Mouse (Mus musculus) kidney, postnatal 0 days (tissue): ENCODE data around the gene Fst. TPM values are rescaled to one million over a fixed set of nuclear protein-coding genes. Genes with fewer than 3 reads are reported as not detected.

ENCODE experiments used
- ATAC-seq: fragments of 200-750 bp; cut with Nextera tagmentation; replicated peaks from 2 replicates; pipeline ENCODE4 v1.8.0; 2017; ENCODE audit warnings: low read depth, moderate number of reproducible peaks, moderate TSS enrichment, moderate library complexity; ENCODE audit not compliant: low FRiP score
- DNase-seq: peaks from one replicate; pipeline ENCODE4 v3.0.0-alpha.2; 2016; ENCODE audit warnings: low spot score
- H3K27ac ChIP-seq: fragments of 300-500 bp; sonication (generic); 2 replicates; pipeline ENCODE4 v1.5.1; 2014; ENCODE audit warnings: mild to moderate bottlenecking
- H3K27me3 ChIP-seq: fragments of 300-500 bp; sonication (generic); 2 replicates; pipeline ENCODE4 v1.6.1; 2014; ENCODE audit warnings: low read length, mixed read lengths; ENCODE audit not compliant: insufficient read depth
- H3K36me3 ChIP-seq: fragments of 300-500 bp; sonication (generic); 2 replicates; pipeline ENCODE4 v1.6.1; 2014; ENCODE audit warnings: low read length, mixed read lengths; ENCODE audit not compliant: insufficient read depth
- H3K4me1 ChIP-seq: fragments of 300-500 bp; sonication (generic); replicated peaks from 2 replicates; pipeline ENCODE4 v1.6.1; 2014; ENCODE audit warnings: antibody characterized with exemption, low read length, mixed read lengths; ENCODE audit not compliant: insufficient read depth
- H3K4me2 ChIP-seq: fragments of 300-500 bp; sonication (generic); 2 replicates; pipeline ENCODE4 v1.6.1; 2014; ENCODE audit warnings: mild to moderate bottlenecking, low read length, moderate library complexity, mixed read lengths
- H3K4me3 ChIP-seq: fragments of 300-500 bp; sonication (generic); replicated peaks from 2 replicates; pipeline ENCODE4 v1.5.1; 2014; ENCODE audit warnings: low read depth, low read length
- H3K9ac ChIP-seq: fragments of 300-500 bp; sonication (generic); 2 replicates; pipeline ENCODE4 v1.6.1; 2014; ENCODE audit warnings: low read depth, low read length
- H3K9me3 ChIP-seq: fragments of 300-500 bp; sonication (generic); replicated peaks from 2 replicates; pipeline ENCODE4 v1.6.1; 2016; ENCODE audit warnings: low read length, inconsistent platforms, mixed read lengths
- CTCF ChIP-seq: IDR thresholded peaks from 2 replicates; pipeline ENCODE4 v1.5.1; 2016; ENCODE audit warnings: antibody characterized with exemption, low read depth, mild to moderate bottlenecking, moderate library complexity
- WGBS: fragments of 180-500 bp; shearing (Covaris S2); extraction: QIAGEN DNeasy Blood & Tissue Kit; methylation state at CpG from one replicate; pipeline ENCODE4 v1.1.7; 2014; 5-methylcytosine and 5-hydroxymethylcytosine counted together
- polyA plus RNA-seq: library from polyadenylated mRNA; unstranded; fragments of >200 nt; fragmentation: Nextera tagmentation; extraction: Ambion mirVana; gene quantifications from 2 replicates; pipeline ENCODE4 v1.2.1, GENCODE M21; 2015

Gene Fst
- polyA plus RNA-seq: 1.7 and 2.9 TPM in 2 replicates

DNA sequence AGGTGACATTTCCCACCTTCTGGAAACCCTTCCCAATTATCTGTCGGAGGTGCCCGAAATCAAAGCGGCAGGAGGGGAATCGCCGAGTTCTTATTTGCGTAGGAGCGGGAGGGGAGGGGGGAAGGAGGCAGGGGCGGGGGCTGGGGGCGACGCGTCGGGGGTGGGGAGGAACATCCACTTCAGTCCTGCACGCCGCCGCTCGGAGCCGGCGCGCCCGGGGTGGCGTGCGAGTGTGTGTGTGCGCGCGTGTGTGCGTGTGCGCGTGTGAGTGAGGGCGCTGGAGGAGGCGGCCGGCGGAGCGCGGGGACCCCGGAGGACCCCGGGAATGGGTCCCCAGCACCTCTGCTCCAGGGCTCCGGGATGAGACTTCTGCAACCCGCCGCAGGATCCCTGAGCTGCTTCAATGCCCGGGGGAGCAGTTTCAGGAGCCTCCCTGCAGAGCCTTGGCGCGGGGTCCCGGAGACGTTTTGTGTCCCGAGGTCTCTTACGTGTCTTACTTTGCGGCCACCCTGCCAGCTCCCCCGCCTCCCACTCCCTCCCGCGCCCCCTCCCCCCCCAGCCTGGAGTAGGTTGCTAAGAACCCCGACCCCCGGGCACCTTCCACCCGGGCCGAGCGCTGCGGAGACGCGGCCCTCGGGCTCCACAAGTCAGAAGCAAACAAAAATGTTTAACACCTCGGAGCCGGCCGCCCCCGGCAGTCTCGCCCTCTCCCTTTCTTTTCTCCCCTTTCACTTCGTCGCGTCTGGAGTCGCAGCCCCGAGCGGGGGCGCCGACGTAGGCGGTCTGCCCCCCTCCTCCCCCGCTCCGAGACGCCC is at the start of gene Fst:
TSS of gene Fst (minus strand) at position 66 of the 815 bp plus-strand sequence.
- Histone ChIP-seq H3K27ac (no peak within 1 kb of the TSS), H3K36me3 (no peaks in the 10 kb centered on the region), H3K4me3 (peak within 1 kb of the TSS; percentile 48), H3K9ac (peak within 1 kb of the TSS; percentile 32; the same call in 1 of the 2 replicates), H3K4me2 (peak within 1 kb of the TSS; percentile 99), H3K9me3 (no peaks in the 10 kb centered on the region), H3K27me3 (peaks cover 19% of the 10 kb centered on the region), H3K4me1 (peaks cover 12% of the 10 kb centered on the region; the same call in 1 of the 2 replicates)
- peak; percentile 50 for DNase-seq
- WGBS: 2% methylated on average over 60 of the region's 77 CpGs
- TF ChIP-seq CTCF: no peak
- ATAC-seq: 0 out of 2 replicates have a peak, but pooled peaks have one; percentile 19

DNA sequence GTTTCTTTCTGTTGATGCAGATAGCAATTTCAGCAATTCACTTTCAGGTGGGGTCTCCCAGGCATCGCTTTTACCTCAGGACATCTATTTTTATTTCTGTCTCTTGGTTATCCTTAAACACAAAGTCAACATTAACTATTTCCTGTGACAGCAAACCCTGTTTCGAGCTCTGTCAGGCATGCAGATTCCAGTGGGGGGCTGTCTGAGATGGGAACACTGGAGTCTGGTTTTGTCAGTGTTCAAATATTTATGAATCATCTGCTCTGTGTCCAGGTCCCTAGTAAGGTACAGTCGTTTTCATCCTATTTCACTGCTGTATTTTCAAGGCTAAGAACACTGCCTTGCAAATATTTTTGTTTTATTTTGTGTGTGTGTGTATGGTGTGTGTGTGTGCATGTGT is 35.1 kb upstream of the Fst start:
- 50% methylated on average over 3 of the region's 3 CpGs for WGBS
- Histone ChIP-seq H3K36me3 (no peaks in the 10 kb centered on the region), H3K9ac (no peak overlapping the region), H3K9me3 (no peaks in the 10 kb centered on the region), H3K4me2 (no peak overlapping the region), H3K27ac (no peak overlapping the region), H3K4me3 (no peak overlapping the region), H3K4me1 (no peaks in the 10 kb centered on the region), H3K27me3 (no peaks in the 10 kb centered on the region)
- TF ChIP-seq CTCF: no peak
- no peak for ATAC-seq
- no peak for DNase-seq

DNA sequence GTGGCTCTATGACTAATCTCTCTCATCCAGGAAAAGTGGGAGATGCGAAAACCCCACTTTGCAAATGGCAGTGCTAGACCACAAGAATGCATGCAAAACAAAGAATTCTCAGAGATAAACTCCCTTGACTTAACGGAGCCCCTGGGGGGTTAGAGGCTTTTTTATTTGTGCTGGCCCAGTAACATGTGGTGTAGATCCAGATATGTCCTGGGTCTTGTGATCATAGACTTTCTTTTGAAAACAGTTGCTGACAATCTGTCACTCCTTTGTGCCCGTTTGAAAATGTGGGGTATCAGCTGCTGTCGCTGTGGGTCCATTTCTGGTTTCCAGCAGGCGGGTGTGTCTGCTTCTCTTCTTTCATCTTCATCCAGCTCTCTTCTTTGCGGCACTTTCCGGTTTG is 29.4 kb upstream of the Fst start:
- no peaks in the 10 kb centered on the region for H3K4me1 ChIP-seq
- H3K4me3 ChIP-seq: no peak overlapping the region
- 76% methylated on average over 7 of the region's 7 CpGs for WGBS
- ATAC-seq (no peak), DNase-seq (no peak)
- no peaks in the 10 kb centered on the region for H3K9me3 ChIP-seq
- no peak overlapping the region for H3K27ac ChIP-seq
- no peaks in the 10 kb centered on the region for H3K27me3 ChIP-seq
- no peak overlapping the region for H3K9ac ChIP-seq
- no peaks in the 10 kb centered on the region for H3K36me3 ChIP-seq
- no peak overlapping the region for H3K4me2 ChIP-seq
- no peak for TF ChIP-seq CTCF

DNA sequence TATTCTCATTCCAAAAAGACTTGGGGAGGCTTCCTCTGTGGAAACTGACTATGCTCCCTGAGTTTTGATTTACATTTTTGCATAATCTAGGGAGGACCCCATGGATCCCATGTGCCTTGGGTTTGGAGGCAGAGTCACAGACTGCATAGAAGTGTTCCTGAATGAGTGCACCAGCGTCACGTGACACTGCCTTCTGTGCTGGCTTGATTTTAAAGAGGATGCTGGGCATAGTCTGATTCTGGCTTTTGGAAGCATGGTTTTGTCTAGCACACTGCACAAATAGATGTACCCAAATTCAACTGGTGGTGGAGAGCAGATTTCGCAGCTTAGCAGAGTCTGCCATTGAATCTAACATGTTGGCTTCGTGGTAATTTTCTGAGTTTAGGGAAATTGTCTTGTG is 19.6 kb upstream of the Fst start:
- TF ChIP-seq CTCF: no peak
- DNase-seq: no peak
- 91% methylated on average over 4 of the region's 4 CpGs for WGBS
- H3K4me1 ChIP-seq: no peaks in the 10 kb centered on the region
- no peak overlapping the region for H3K4me2 ChIP-seq
- H3K36me3 ChIP-seq: no peaks in the 10 kb centered on the region
- no peaks in the 10 kb centered on the region for H3K9me3 ChIP-seq
- no peak for ATAC-seq
- no peak overlapping the region for H3K4me3 ChIP-seq
- H3K27ac ChIP-seq: no peak overlapping the region
- no peaks in the 10 kb centered on the region for H3K27me3 ChIP-seq
- H3K9ac ChIP-seq: no peak overlapping the region

DNA sequence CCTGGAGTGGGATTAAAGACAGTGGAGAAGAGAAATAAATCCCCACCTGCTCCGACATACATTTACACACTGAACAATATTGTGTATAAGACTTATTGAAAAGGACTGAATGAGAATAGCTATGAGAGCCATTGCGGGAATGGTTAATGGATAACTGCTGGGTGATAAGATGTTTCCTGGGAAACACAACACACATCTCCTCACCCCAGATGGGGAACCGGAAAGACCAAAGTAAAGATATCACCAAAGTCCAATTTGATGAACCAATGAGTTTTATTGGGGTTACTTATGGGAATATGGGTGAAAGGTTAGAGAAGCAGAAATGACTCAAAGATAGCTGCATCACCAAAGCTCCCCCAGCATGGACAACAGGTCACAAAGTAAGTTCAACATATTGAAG is 11.2 kb upstream of the Fst start:
- Histone ChIP-seq H3K4me2 (no peak overlapping the region), H3K36me3 (no peaks in the 10 kb centered on the region), H3K9me3 (no peaks in the 10 kb centered on the region), H3K9ac (no peak overlapping the region), H3K27ac (no peak overlapping the region), H3K27me3 (no peaks in the 10 kb centered on the region), H3K4me1 (no peaks in the 10 kb centered on the region), H3K4me3 (no peak overlapping the region)
- DNase-seq (no peak), ATAC-seq (no peak)
- whole genome bisulfite sequencing: 86% methylated on average over 3 of the region's 3 CpGs
- TF ChIP-seq CTCF: no peak

DNA sequence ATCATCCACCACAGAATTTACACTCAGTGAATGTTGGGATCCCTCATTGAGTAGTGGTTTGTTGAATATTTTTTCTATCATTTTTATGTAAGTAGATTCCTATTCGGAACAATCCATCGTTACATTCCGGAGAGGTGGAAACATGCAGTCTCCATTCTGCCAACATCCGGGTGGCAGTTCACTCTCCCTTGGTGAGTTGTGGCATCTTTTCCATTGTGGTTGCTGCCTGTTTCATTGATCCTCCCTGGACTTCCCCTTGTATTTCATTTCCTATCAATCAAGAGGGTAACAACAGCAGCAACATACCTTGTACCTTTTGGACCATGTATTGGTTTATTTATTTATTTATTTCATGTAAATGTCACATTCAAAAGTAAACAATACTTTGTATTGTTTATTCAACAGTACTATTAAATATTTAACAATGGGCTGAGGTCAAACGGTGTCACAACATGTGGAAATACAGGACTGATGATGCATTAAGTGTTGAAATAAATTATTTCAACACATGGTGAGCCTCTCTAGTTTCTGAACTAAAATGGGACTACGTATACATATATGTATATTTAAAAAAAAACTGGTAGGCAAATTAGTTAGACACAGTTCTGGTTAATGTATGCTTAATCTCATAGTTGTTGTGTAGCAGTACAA is 7.6 kb upstream of the Fst start:
- no peaks in the 10 kb centered on the region for H3K4me1 ChIP-seq
- H3K27ac ChIP-seq: no peak overlapping the region
- no peaks in the 10 kb centered on the region; the same call in 1 of the 2 replicates for H3K27me3 ChIP-seq
- no peaks in the 10 kb centered on the region for H3K36me3 ChIP-seq
- no peaks in the 10 kb centered on the region for H3K9me3 ChIP-seq
- WGBS: 92% methylated on average over 6 of the region's 6 CpGs
- no peak overlapping the region for H3K4me3 ChIP-seq
- DNase-seq (no peak), ATAC-seq (no peak)
- H3K9ac ChIP-seq: no peak overlapping the region
- H3K4me2 ChIP-seq: no peak overlapping the region
- no peak for TF ChIP-seq CTCF
